Mouse (Mus musculus): ENCODE measurements around the gene Retreg3.

GRCm38 (mm10) chr11:101098231-101098630, 21.5 kb downstream of the Retreg3 start:
- TF ChIP-seq CTCF (IDR thresholded peaks at IDR 0.05) (no peak), EP300 (IDR thresholded peaks at IDR 0.05) (no peak)

Data from lung, postnatal 0 days (tissue).